Mouse (Mus musculus): ENCODE results near the gene Polr2b. TPM values are rescaled to one million over a fixed set of nuclear protein-coding genes. Genes with fewer than 3 reads are reported as not detected.

Gene Polr2b
- polyA plus RNA-seq, 1 experiment = 21.8 TPM

DNA sequence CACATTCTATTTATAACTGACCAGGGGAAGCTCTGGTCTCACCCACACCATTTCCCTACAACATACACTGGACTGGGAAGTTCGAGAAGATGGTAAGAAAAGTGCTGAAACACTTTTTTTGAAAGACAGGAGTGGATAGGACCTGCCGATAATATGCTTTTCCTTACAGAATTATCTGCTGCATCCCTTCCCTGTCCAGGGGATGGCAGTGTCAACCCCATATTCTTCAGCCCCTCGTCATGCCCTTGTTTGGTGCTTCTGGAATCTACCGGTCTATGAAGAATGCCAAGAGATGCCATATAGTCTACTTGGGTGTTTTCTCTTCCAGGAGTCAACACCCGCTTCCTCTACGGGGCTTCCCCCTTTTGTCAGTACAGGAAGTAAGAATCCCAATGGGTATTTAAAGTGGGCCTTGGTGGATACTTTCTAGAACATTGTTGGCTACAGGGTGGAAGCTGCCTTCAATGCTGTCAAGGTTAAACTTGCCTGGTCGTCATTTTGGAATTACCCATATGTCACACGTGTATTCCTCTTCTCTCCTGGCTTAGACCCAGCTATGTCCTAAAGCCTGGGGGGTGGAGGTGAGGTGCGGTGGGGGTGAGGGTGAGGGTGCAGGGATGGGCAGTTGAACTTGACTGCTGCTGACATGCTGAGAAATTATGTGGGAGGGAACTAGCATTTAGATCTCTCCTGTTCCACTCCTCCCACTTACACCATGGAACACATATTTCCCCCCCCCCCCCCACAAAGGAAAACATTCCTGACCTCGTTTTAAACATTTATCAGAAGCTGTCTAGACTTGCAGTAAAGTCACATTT, 76.9 kb downstream of the Polr2b start:
- no peak overlapping the region for H3K27ac ChIP-seq (ENCODE audit: control insufficient read depth, insufficient read depth, low read depth, low read length)
- peak overlapping the region; percentile 58 for H3K4me3 ChIP-seq (ENCODE audit: control insufficient read depth, low read depth, low read length)

DNA sequence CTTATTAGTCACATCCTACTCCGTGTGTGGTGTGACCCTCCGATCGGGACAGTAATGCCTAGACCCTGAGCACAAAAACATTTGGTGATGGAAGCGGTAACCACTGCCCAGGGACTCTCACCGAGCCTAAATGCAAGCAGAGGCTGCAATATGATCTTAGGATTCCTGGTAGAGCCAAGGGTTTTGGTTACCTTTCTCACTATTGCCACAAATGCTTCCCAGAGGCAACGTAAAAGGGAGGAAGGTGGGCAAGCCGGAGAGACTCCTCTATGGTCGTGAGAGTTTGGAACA, 77.4 kb downstream of the Polr2b start:
- Histone ChIP-seq H3K4me3 (ENCODE audit: control insufficient read depth, low read depth, low read length) (peak overlapping the region; percentile 8; the same call in 1 of the 2 replicates), H3K27me3 (ENCODE audit: control insufficient read depth, insufficient read depth, low read length) (no peaks in the 10 kb centered on the region), H3K27ac (ENCODE audit: control insufficient read depth, insufficient read depth, low read depth, low read length) (peak overlapping the region; percentile 42; the same call in 1 of the 2 replicates), H3K36me3 (ENCODE audit: control insufficient read depth, insufficient read depth, low read length) (no peaks in the 10 kb centered on the region), H3K4me1 (ENCODE audit: control insufficient read depth, insufficient read depth, low read length) (peaks cover 12% of the 10 kb centered on the region)
- TF ChIP-seq POLR2A (IDR thresholded peaks at IDR 0.05; ENCODE audit: control insufficient read depth, low read depth, low read length) = no peak
- TF ChIP-seq CTCF (IDR thresholded peaks at IDR 0.05; ENCODE audit: control insufficient read depth, insufficient read depth, insufficient replicate concordance, low read depth, low read length) = no peak

More for the DNA sequence above, 76.9 kb downstream of the Polr2b start:
- no peak for TF ChIP-seq CTCF (IDR thresholded peaks at IDR 0.05; ENCODE audit: control insufficient read depth, insufficient read depth, insufficient replicate concordance, low read depth, low read length)
- no peak for TF ChIP-seq POLR2A (IDR thresholded peaks at IDR 0.05; ENCODE audit: control insufficient read depth, low read depth, low read length)
- Histone ChIP-seq H3K27me3 (ENCODE audit: control insufficient read depth, insufficient read depth, low read length) (no peaks in the 10 kb centered on the region), H3K36me3 (ENCODE audit: control insufficient read depth, insufficient read depth, low read length) (no peaks in the 10 kb centered on the region), H3K4me1 (ENCODE audit: control insufficient read depth, insufficient read depth, low read length) (peaks cover 12% of the 10 kb centered on the region)

DNA sequence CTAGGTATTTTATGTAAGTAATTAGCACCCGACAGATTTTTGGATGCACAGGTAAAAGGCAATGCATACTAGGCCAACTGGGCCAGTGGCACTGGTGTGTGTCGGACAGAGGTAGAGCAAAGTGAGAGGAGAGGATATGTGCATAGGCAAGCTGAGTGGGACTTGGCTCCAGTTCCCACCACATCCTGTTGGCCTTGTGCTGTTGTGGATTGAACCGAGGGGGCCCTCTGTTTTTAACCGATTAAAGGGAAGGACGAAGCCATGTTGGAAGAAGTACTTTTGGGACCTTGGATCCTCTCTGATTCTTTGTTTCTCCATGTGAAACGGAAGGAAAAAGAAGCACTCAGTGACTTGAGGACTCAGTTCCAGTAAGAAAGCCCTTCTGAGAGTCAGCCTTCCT, 78.4 kb downstream of the Polr2b start:
- TF ChIP-seq CTCF (IDR thresholded peaks at IDR 0.05; ENCODE audit: control insufficient read depth, insufficient read depth, insufficient replicate concordance, low read depth, low read length) = no peak
- no peak for TF ChIP-seq POLR2A (IDR thresholded peaks at IDR 0.05; ENCODE audit: control insufficient read depth, low read depth, low read length)
- Histone ChIP-seq H3K36me3 (ENCODE audit: control insufficient read depth, insufficient read depth, low read length) (no peaks in the 10 kb centered on the region), H3K27ac (ENCODE audit: control insufficient read depth, insufficient read depth, low read depth, low read length) (no peak overlapping the region), H3K4me1 (ENCODE audit: control insufficient read depth, insufficient read depth, low read length) (peaks cover 12% of the 10 kb centered on the region), H3K27me3 (ENCODE audit: control insufficient read depth, insufficient read depth, low read length) (no peaks in the 10 kb centered on the region), H3K4me3 (ENCODE audit: control insufficient read depth, low read depth, low read length) (no peak overlapping the region)

DNA sequence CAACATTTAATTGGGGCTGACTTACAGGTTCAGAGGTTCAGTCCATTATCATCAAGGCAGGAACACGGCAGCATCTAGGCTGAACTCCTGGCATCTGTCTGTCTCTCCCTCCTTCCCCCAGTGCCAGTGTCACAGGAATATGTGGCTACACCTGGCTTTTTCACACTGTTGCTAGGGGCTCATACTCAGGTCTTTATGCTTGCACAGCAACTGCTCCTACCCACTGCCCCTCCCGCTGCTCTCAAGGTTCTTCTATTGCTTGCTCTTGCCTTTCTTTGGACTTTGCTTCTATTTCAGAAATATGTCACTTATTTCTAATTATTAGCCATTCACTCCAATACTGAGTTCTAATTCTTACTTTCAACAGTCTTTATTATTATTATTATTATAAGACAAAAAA, 80.3 kb downstream of the Polr2b start:
- TF ChIP-seq POLR2A (IDR thresholded peaks at IDR 0.05; ENCODE audit: control insufficient read depth, low read depth, low read length) (no peak), CTCF (IDR thresholded peaks at IDR 0.05; ENCODE audit: control insufficient read depth, insufficient read depth, insufficient replicate concordance, low read depth, low read length) (no peak)
- H3K4me3 ChIP-seq (ENCODE audit: control insufficient read depth, low read depth, low read length) = no peak overlapping the region
- H3K36me3 ChIP-seq (ENCODE audit: control insufficient read depth, insufficient read depth, low read length) = no peaks in the 10 kb centered on the region
- H3K4me1 ChIP-seq (ENCODE audit: control insufficient read depth, insufficient read depth, low read length) = peaks cover 12% of the 10 kb centered on the region
- no peaks in the 10 kb centered on the region for H3K27me3 ChIP-seq (ENCODE audit: control insufficient read depth, insufficient read depth, low read length)
- H3K27ac ChIP-seq (ENCODE audit: control insufficient read depth, insufficient read depth, low read depth, low read length) = no peak overlapping the region

DNA sequence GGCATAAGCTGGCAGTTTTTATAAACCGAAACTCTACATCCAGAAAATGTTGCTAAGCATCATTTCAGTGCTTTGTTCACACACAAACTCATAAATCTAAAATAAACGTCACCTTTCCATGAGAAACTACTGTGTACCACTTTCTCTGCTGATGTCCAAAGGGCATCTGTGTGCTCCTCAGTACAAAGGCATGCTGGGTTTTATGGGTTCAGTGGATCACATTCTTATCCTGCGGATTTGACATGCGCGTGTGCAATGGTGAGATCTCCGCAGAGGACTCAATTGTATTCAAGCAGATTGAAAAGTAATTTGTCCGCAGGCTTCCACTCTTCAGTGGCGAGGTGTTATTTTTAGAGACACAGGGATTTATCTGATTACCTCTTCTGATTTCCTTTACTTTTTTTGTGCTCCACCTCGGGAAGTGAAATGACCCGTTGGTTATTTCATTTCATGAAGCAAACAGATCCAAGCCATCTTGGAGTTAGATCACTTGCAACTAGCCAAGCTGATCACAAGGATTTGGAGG, 83.2 kb downstream of the Polr2b start:
- TF ChIP-seq POLR2A (IDR thresholded peaks at IDR 0.05; ENCODE audit: control insufficient read depth, low read depth, low read length) (no peak), CTCF (IDR thresholded peaks at IDR 0.05; ENCODE audit: control insufficient read depth, insufficient read depth, insufficient replicate concordance, low read depth, low read length) (no peak)
- Histone ChIP-seq H3K4me1 (ENCODE audit: control insufficient read depth, insufficient read depth, low read length) (no peaks in the 10 kb centered on the region), H3K27me3 (ENCODE audit: control insufficient read depth, insufficient read depth, low read length) (no peaks in the 10 kb centered on the region), H3K4me3 (ENCODE audit: control insufficient read depth, low read depth, low read length) (no peak overlapping the region), H3K36me3 (ENCODE audit: control insufficient read depth, insufficient read depth, low read length) (no peaks in the 10 kb centered on the region), H3K27ac (ENCODE audit: control insufficient read depth, insufficient read depth, low read depth, low read length) (no peak overlapping the region)

DNA sequence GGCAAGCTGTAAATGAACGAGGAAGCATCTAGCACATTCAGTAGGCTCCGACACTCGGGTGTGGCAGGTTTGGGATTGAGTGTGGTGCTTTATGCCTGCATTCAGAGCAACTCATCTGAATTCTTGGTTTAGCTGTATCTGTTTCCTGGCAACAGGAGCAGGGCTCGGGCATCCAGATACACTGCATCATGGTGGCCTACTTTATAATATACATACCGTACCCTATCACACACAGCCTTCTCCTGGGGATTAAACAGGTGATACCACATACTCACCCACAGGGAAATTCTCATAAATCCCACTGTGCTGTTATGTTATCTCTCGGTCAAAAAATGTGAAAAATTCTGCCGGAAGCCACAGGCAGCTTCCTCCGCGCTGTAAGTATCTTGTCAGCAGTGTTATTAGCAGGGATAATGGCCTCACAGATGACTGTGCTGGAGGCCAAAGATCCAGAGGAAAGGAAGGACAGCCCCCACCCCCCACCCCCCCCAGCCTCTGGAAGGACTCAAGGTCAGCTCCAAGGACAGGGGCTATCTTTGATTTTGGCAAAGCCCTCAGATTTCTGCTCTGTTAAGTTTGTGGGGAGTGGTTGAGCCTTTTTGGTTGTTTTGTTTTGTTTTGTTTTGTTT, 84.2 kb downstream of the Polr2b start:
- no peaks in the 10 kb centered on the region for H3K27me3 ChIP-seq (ENCODE audit: control insufficient read depth, insufficient read depth, low read length)
- TF ChIP-seq POLR2A (IDR thresholded peaks at IDR 0.05; ENCODE audit: control insufficient read depth, low read depth, low read length) (no peak), CTCF (IDR thresholded peaks at IDR 0.05; ENCODE audit: control insufficient read depth, insufficient read depth, insufficient replicate concordance, low read depth, low read length) (no peak)
- no peaks in the 10 kb centered on the region for H3K4me1 ChIP-seq (ENCODE audit: control insufficient read depth, insufficient read depth, low read length)
- no peaks in the 10 kb centered on the region for H3K36me3 ChIP-seq (ENCODE audit: control insufficient read depth, insufficient read depth, low read length)
- H3K4me3 ChIP-seq (ENCODE audit: control insufficient read depth, low read depth, low read length) = no peak overlapping the region
- no peak overlapping the region for H3K27ac ChIP-seq (ENCODE audit: control insufficient read depth, insufficient read depth, low read depth, low read length)

DNA sequence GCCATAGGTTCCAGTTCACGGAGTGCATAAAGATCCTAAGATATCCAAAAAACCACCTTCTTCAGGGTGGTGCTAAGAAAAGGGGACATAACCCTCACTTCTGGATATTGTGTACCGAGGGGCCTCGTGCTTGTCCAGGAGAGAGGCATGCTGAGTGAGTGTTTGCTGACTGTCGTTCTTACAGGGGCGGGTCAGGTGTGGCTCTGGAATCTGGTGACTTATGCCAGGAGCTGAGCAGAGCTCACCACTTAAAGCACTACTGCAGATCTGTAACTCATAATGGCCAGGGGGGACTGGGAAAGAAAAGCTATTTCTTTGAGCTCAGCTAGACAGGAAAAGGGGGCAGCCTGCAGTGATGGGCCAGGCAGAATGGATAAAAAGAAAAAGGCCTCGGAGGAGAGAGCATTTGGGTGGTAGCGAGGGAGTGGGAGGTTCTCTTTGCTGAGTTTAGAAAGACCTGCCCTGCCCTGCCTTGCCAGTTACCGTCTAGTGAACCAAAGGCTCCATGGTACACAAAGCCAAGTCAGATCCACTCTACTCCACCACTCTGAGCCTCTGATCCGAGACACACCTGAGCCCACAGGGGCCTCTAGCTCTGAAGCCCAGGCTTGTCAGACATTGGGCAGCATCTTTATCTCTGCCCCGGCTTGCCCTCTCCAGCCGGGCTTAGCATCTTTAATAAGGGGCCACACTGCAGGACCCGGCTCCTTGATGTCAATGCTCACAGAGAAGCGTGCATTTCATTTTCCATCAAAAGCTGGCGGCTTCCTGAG, 88.5 kb downstream of the Polr2b start:
- no peaks in the 10 kb centered on the region for H3K36me3 ChIP-seq (ENCODE audit: control insufficient read depth, insufficient read depth, low read length)
- no peaks in the 10 kb centered on the region for H3K27me3 ChIP-seq (ENCODE audit: control insufficient read depth, insufficient read depth, low read length)
- H3K4me3 ChIP-seq (ENCODE audit: control insufficient read depth, low read depth, low read length) = no peak overlapping the region
- no peak overlapping the region for H3K27ac ChIP-seq (ENCODE audit: control insufficient read depth, insufficient read depth, low read depth, low read length)
- H3K4me1 ChIP-seq (ENCODE audit: control insufficient read depth, insufficient read depth, low read length) = no peaks in the 10 kb centered on the region
- TF ChIP-seq CTCF (IDR thresholded peaks at IDR 0.05; ENCODE audit: control insufficient read depth, insufficient read depth, insufficient replicate concordance, low read depth, low read length) (no peak), POLR2A (IDR thresholded peaks at IDR 0.05; ENCODE audit: control insufficient read depth, low read depth, low read length) (no peak)

Other genes starting within 250 kb of the Polr2b start
- gene Hopx, start 195.0 kb upstream of the Polr2b start, polyA plus RNA-seq (2012; rRNA removed) = 13.7 and 16.0 TPM in 2 replicates
- 1,806 and 1,967 TPM in 2 replicates for gene Spink2, start 98.7 kb upstream of the Polr2b start, polyA plus RNA-seq (2012; rRNA removed)
- gene Rest, start 44.7 kb upstream of the Polr2b start, polyA plus RNA-seq (2012; rRNA removed) = 3.8 and 4.2 TPM in 2 replicates
- gene Noa1, start 63 bp upstream of the Polr2b start, polyA plus RNA-seq (2012; rRNA removed) = 4.8 and 5.1 TPM in 2 replicates
- gene Igfbp7, start 97.9 kb downstream of the Polr2b start, polyA plus RNA-seq (2012; rRNA removed) = 94.8 and 143 TPM in 2 replicates